Mouse (Mus musculus) thymus, adult 2 months (tissue): ENCODE data around the gene 9130230L23Rik.

Experiments used
- CTCF ChIP-seq: fragments of 200-500 bp; IDR thresholded peaks from 2 replicates; pipeline ENCODE4 v1.5.1; 2012; ENCODE audit warnings: mild to moderate bottlenecking, control low read depth, low read length, moderate library complexity, borderline replicate concordance; ENCODE audit not compliant: control insufficient read depth, poor library complexity, insufficient read depth; ENCODE audit errors: extremely low read depth
- POLR2A ChIP-seq: fragments of 200-500 bp; IDR thresholded peaks from 2 replicates; pipeline ENCODE4 v1.6.1; 2012; ENCODE audit warnings: mild to moderate bottlenecking, low read length, control low read depth, moderate library complexity; ENCODE audit not compliant: control insufficient read depth, poor library complexity, insufficient read depth; ENCODE audit errors: extremely low read depth

DNA sequence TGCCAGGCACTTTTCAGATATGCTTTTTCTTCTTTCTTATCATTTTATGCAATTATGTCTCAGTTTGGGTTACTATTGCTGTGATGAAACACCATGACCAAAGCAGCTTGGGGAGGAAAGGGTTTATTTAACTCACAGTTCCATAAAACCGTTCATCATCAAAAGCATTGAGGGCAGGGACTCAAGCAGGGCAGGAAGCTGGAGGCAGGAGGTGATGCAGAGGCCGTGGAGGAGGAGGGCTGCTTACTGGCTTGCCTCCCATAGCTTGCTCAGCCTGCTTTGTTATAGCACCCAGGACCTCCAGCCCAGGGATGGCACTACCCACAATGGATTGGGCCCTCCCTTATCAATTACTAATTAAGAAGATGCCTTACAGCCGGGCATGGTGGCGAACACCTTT lies 62.9 kb downstream of the 9130230L23Rik start:
- no peak for TF ChIP-seq POLR2A
- TF ChIP-seq CTCF, result no peak
